Mouse (Mus musculus) olfactory bulb, adult 2 months (tissue): ENCODE results near the gene Tbc1d4. TPM values are rescaled to one million over a fixed set of nuclear protein-coding genes. Genes with fewer than 3 reads are reported as not detected.

Experiments
- H3K27ac ChIP-seq: fragments of 200-500 bp; 2 replicates; pipeline ENCODE4 v1.5.1; 2012; ENCODE audit warnings: low read depth, low read length; ENCODE audit not compliant: insufficient read depth
- H3K4me1 ChIP-seq: fragments of 200-500 bp; 2 replicates; pipeline ENCODE4 v1.6.1; 2012; ENCODE audit warnings: low read length; ENCODE audit not compliant: control insufficient read depth, insufficient read depth
- H3K4me3 ChIP-seq: fragments of 200-500 bp; 2 replicates; pipeline ENCODE4 v1.5.1; 2012; ENCODE audit warnings: mild to moderate bottlenecking, low read depth, low read length, moderate library complexity; ENCODE audit not compliant: insufficient read depth
- CTCF ChIP-seq: fragments of 200-500 bp; IDR thresholded peaks from 2 replicates; pipeline ENCODE4 v1.5.1; 2012; ENCODE audit warnings: low read depth, mild to moderate bottlenecking, low read length, moderate library complexity; ENCODE audit not compliant: insufficient read depth
- POLR2A ChIP-seq: fragments of 200-500 bp; IDR thresholded peaks from 2 replicates; pipeline ENCODE4 v1.6.1; 2012; ENCODE audit warnings: mild to moderate bottlenecking, low read depth, low read length, moderate library complexity; ENCODE audit not compliant: insufficient read depth
- WGBS: fragments of 180-500 bp; shearing (Covaris S2); methylation state at CpG from one replicate; pipeline ENCODE4 v1.1.7; 2018; 5-methylcytosine and 5-hydroxymethylcytosine counted together
- polyA plus RNA-seq: library from polyadenylated mRNA; stranded (reverse); fragments of >200 nt; gene quantifications from 2 replicates; pipeline ENCODE4 v1.2.4, GENCODE M21; 2012; ENCODE audit warnings: low replicate concordance; ENCODE audit not compliant: missing spikeins, insufficient read depth, insufficient read length

The Tbc1d4 gene
- polyA plus RNA-seq, 1 experiment = not detected

DNA sequence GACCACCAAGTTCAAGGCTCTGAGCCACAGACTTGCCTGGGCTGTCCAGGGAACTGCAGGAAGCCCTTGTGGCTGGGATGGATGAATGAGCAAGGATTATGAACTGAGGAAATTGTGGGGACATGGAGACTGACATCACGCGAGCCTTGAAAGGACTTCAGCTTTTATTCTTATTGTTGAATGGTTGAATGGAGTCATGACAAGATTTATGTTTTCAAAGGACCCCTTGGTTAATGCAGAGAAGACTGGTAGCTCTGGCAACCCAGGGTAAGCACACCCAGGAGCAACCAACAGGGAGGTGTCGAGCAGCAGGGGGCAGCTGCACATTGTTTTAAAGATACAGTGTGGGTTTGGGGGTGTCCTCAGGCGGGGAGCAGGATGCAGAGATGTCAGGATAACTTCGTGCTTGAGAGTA, 94.4 kb downstream of the Tbc1d4 start:
- H3K4me3 ChIP-seq = no peak overlapping the region
- TF ChIP-seq CTCF (no peak), POLR2A (no peak)
- H3K4me1 ChIP-seq = 0 out of 2 replicates have a peak, but pooled peaks cover under 1% of the 10 kb centered on the region
- WGBS = 66% methylated on average over 5 of the region's 5 CpGs
- no peak overlapping the region for H3K27ac ChIP-seq

DNA sequence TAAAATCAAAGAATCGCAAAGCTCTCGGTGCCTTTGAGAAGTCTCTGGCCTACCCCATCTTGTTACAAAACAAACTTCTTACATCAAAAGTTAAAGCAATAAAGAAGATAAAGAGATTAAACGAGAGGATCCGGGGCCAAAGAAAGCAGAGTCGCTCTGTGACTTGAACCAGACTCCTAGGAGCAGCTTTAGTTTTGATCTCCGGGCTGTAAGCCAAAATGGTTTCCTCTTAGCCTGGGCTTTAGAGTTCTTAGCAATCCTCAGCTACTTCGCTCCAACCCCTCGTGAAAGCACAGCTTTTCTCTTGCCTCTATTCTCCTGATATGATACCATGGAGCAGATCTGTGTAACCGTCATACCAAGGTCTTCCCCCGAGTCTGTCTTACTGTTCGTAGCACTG, 95.8 kb downstream of the Tbc1d4 start:
- no peak overlapping the region for H3K27ac ChIP-seq
- TF ChIP-seq CTCF = no peak
- TF ChIP-seq POLR2A = no peak
- no peak overlapping the region for H3K4me3 ChIP-seq
- peaks cover 2% of the 10 kb centered on the region; the same call in 1 of the 2 replicates for H3K4me1 ChIP-seq
- WGBS = 85% methylated on average over 11 of the region's 11 CpGs

DNA sequence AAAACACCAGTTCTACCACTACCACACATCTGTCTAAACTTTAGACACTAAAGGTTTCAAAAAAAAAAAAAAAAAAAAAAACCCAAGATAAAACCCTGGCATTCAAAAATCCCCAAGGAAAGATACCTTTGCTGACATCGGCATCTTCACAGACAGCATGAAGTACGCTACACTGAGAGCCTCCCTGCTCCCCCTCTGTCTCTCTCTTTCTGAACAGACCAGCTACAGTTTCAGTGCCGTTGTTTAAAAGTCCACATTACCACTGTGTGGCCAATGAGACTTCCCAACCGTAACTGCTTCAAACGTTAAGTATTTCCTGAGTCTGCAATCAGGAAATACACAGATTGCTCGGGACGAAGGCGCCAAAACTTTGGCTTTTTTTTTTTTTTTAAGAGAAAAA, 97.6 kb downstream of the Tbc1d4 start:
- TF ChIP-seq POLR2A = no peak
- no peak for TF ChIP-seq CTCF
- H3K4me1 ChIP-seq = peaks cover 2% of the 10 kb centered on the region; the same call in 1 of the 2 replicates
- H3K27ac ChIP-seq = no peak overlapping the region
- no peak overlapping the region for H3K4me3 ChIP-seq
- WGBS = 80% methylated on average over 8 of the region's 8 CpGs

DNA sequence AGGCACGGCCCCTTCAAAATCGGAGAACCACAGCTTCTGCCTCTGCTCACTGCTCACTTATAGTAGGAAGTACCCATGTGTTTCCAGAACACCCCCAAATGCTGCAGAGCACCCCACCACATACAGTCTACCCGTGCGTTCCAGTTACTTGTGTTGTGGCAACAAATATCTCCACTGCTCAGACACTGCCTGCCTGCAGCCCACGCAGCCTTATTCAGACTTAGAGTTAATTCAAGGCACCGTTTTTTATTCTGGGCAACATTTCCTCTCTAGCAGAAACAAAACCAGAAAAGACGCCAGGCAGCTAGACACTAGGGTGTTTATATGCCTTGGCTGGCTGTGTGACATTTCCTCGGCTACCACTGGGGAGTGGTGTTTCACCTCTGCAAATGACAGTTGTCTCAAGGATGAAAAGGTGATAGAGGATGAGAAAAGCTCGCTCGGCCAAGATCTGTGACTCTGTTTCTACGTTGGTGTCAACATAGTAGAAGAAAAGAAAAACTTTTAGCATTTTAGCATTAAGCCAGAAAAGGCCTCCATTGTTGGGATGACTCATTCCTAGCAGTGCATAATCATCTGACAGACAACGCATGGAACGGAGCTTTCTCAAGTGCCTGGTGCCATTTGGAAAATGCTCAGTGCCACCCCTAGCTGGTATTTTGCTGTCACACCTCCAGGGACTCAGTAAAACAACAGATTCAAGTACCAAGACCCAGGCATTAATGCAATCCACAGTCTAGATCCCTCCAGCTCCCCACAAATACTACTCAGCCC, 98.3 kb downstream of the Tbc1d4 start:
- TF ChIP-seq CTCF (no peak), POLR2A (no peak)
- no peak overlapping the region for H3K4me3 ChIP-seq
- peaks cover 2% of the 10 kb centered on the region; the same call in 1 of the 2 replicates for H3K4me1 ChIP-seq
- no peak overlapping the region for H3K27ac ChIP-seq
- WGBS = 14% methylated on average over 13 of the region's 13 CpGs

DNA sequence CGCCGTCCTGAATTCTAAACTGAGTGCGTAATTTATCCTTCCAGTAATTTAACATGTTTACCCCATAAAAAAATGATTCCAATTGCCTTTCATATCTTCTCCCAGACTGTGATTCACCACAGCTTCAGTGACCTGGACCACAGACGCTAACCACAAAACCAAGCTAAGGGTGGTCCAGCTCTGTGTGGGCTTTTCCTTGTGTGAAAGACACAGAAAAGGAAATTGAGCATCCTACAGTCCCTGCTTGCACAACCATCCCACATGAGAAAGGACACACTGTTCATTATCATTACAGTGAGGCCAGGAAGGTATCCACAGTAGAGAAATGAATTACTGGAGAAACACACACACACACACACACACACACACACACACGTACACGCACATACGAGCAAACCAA, 99.2 kb downstream of the Tbc1d4 start:
- H3K27ac ChIP-seq = no peak overlapping the region
- no peak for TF ChIP-seq POLR2A
- TF ChIP-seq CTCF = no peak
- peaks cover 2% of the 10 kb centered on the region; the same call in 1 of the 2 replicates for H3K4me1 ChIP-seq
- no peak overlapping the region for H3K4me3 ChIP-seq
- WGBS = 90% methylated on average over 7 of the region's 7 CpGs

DNA sequence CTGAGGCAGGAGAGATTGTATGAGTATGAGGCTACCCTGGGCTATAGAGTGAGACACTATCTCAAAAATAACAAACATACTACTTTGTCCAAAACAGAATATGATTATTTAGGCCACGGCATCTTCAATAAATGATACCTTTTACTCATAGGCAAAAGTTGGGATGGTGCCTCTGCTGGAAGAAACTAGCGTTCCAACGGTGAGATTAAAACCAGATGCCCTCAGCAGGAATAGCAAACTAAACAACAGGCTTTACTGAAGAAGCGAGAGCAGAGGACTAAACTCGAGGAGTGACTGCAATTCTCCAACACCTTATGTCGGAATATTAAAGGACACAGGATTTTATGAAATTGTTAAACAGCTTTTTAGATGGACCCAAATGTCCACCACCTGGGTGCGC, 101.0 kb downstream of the Tbc1d4 start:
- Histone ChIP-seq H3K4me3 (no peak overlapping the region), H3K4me1 (peaks cover 2% of the 10 kb centered on the region; the same call in 1 of the 2 replicates), H3K27ac (no peak overlapping the region)
- no peak for TF ChIP-seq CTCF
- no peak for TF ChIP-seq POLR2A
- WGBS = 88% methylated on average over 7 of the region's 7 CpGs

DNA sequence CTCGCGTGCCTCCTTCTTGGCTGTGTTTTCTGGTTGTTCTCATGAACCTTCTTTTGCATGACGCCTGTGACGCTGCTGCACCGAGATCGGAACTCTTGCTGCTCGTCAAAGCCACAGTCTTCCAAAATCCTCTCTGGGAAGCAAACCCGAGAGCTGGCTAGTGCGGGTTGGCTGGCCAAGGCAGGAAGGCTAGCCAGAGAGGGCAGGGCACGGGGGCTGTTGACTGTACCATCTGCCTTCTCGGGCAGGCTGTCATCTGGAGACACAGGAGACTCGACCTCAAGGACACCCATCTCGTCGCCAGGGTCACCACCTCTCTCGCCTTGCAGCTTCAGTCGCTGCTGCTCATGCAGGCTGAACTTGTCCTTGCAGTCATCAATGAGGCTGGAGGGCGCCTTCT, 101.8 kb downstream of the Tbc1d4 start:
- WGBS = 96% methylated on average over 17 of the region's 17 CpGs
- H3K4me1 ChIP-seq = peaks cover 2% of the 10 kb centered on the region; the same call in 1 of the 2 replicates
- no peak overlapping the region for H3K4me3 ChIP-seq
- H3K27ac ChIP-seq = no peak overlapping the region
- TF ChIP-seq POLR2A = no peak
- TF ChIP-seq CTCF = no peak

DNA sequence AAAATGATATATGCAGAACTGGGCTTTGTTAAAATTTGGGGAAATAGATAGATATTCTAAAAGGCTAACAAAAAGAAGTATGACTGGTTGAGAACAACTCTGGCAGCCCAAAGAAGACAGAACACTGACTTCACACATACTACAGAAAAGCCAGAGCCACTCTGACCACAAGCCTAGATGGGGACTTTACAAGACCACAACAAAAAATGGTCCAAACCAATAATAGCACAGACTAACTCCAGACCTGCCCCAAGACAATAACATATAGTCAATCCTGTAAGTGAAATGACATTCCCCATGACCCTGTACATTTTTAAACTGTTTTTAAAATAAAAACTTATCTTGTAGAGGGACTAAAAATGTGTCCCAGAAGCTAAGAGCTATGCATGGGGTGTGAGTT, 103.2 kb downstream of the Tbc1d4 start:
- peaks cover 2% of the 10 kb centered on the region; the same call in 1 of the 2 replicates for H3K4me1 ChIP-seq
- TF ChIP-seq POLR2A = no peak
- TF ChIP-seq CTCF = no peak
- no peak overlapping the region for H3K27ac ChIP-seq

DNA sequence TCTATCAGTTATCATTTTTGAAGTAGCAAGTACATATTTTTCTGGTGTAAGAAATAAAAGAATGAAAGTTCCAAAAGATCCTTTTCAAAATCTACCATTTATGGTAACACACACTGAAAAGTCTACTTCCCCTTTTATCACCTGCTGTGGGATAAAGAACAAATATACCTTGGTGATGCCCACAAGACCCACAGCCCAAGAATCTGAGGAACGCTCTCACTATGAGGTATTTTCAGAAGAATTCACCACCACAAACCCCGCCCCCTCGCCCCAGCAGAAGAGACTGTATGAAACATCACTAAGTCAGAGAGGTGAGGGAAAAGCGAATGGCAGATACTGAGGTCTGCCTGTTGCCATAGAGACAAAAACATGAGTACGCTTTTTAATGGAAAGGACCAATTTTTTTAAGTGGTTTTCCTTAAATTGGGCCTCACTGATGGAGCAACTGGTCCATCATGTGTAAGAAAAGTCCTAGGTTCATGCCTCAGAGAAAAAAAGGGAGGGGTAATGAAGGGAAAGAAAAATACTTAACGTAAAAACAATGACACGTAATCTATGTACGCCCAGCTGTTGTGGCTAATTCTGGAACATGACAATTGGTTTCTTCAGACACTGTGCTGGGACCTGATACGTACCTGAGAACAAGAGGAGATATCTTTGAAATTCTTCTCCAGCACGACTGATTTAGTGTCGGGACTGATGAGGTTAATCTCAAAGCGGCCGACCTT, 104.4 kb downstream of the Tbc1d4 start:
- H3K4me3 ChIP-seq = no peak overlapping the region
- H3K4me1 ChIP-seq = peaks cover 2% of the 10 kb centered on the region; the same call in 1 of the 2 replicates
- no peak for TF ChIP-seq CTCF
- no peak for TF ChIP-seq POLR2A
- no peak overlapping the region for H3K27ac ChIP-seq
- WGBS = 98% methylated on average over 13 of the region's 13 CpGs

More for the DNA sequence above, 103.2 kb downstream of the Tbc1d4 start:
- H3K4me3 ChIP-seq = no peak overlapping the region
